Mouse (Mus musculus): ENCODE measurements around the gene Bag6. TPM values are rescaled to one million over a fixed set of nuclear protein-coding genes. Genes with fewer than 3 reads are reported as not detected.
A peak's percentile ranks its signal among the peaks of the same experiment; 100 is the strongest.

Bag6 gene
- polyA plus RNA-seq (2016; fragmentation: Nextera tagmentation; extraction: Ambion mirVana): 29.1 and 35.5 TPM in 2 replicates

DNA sequence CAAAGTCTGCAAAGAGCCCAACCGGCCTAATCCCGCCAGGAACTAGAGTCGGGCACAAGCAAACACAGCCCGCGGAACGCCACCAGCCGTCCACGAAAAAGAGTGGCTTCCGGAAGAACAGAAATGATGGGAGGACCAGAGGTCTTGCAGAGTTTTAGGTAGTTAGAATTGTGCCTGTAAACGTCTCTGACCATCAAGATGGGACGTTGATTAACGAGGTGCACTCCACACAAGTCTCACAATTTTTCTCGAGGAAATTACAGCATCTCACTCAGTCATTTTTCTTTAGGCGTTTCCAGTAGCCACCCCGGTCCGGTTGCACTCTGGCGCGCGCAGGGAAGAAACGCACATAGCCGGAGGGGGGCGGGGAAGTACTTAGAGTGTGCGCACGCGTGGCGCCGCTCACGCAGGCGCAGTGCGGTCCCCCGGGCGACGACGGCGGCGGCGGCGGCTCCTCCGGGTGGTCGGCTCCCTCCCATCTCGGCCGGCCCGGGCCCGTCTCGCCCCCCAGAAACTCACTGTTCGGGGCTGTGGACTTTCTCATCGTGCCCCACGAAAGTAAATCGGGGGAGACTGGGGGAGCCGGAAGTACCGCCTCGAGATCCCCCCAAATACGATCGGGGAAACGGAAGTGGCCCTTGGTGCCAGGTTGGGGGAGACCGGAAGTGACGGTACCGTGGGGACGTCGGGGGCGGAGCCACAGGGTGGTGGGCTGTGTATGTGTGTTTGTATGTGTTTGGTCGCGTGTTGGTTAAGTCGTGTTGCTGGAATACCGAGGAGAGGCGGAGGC is at the start of gene Bag6:
Gene Bag6 (plus strand): TSS at position 378 of the 790 bp plus-strand sequence.
- peak within 1 kb of the TSS; percentile 77 for H3K4me2 ChIP-seq
- WGBS (ENCODE audit: insufficient replicate concordance): under 1% methylated on average over 63 of the region's 66 CpGs
- H3K27ac ChIP-seq: peak within 1 kb of the TSS; percentile 90
- ATAC-seq: peak; percentile 90
- peaks cover 36% of the 10 kb centered on the region for H3K36me3 ChIP-seq
- H3K4me3 ChIP-seq: peak within 1 kb of the TSS; percentile 86
- H3K9ac ChIP-seq: peak within 1 kb of the TSS; percentile 81
- H3K27me3 ChIP-seq (replicated peaks): no peaks in the 10 kb centered on the region
- H3K4me1 ChIP-seq: peaks cover 30% of the 10 kb centered on the region
- no peaks in the 10 kb centered on the region for H3K9me3 ChIP-seq (replicated peaks)

DNA sequence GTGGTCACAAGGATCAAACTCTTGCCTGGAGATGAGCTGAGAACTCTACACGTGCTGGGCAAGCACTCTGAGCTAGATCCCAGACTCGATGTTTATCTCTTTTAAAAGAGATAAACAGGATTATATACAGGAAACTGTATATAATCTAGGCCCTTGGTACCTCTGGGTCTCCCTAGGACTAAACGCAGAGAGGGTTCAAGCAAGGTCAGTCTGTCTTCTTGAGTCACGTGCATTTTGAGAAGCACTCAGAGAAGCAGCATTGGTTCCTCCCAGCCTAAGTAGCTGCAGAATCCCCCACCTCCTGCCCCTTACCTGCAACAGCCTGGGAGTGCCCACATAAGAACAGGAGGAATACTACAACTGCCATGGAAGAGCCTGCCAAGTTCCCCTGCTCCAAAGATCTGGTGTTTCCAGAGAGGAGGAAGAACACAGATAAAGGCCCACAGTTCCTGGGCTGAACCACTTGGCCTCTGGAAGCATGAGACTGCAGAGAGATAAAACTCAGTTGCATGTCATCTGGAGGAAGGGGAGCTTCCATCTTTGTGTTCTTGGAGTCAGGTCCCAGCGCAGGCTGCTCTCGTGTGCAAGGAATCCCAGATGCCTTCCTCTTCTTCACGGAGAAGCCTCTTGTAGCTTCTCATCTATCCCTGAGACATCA is 49.6 kb upstream of the Bag6 start, which contains the start of gene Ly6g6f:
Gene Ly6g6f (minus strand): TSS at position 403 of the 658 bp plus-strand sequence.
- Histone ChIP-seq H3K4me1 (peaks cover 34% of the 10 kb centered on the region), H3K4me3 (no peak within 1 kb of the TSS), H3K27ac (peak within 1 kb of the TSS; percentile 33; the same call in 1 of the 2 replicates), H3K9ac (0 out of 2 replicates have a peak within 1 kb of the TSS, but pooled peaks have one; percentile 13), H3K9me3 (replicated peaks) (no peaks in the 10 kb centered on the region), H3K4me2 (no peak within 1 kb of the TSS), H3K36me3 (no peaks in the 10 kb centered on the region), H3K27me3 (replicated peaks) (0 out of 2 replicates have a peak, but pooled peaks cover 4% of the 10 kb centered on the region)
- ATAC-seq: no peak
- 38% methylated on average over 7 of the region's 7 CpGs for WGBS (ENCODE audit: insufficient replicate concordance)

DNA sequence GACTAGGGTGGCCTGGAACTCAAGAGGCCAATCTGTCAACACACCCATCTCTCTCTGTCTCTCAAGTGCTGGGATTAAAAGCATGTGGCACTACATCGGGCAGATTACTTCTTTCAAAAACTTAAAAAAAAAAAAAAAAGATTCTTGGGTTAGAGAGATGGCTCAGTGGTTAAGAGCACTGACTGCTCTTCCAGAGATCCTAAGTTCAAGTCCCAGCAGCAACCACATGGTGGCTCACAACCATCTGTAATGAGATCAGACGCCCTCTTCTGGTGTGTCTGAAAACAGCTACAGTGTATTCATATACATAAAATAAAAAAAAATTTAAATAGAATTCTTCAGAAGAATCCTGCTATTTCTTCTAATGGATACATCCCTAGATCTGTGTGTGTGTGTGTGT is 46.8 kb upstream of the Bag6 start:
- no peaks in the 10 kb centered on the region for H3K9me3 ChIP-seq (replicated peaks)
- peaks cover 27% of the 10 kb centered on the region for H3K36me3 ChIP-seq
- H3K4me2 ChIP-seq: no peak overlapping the region; the same call in 1 of the 2 replicates
- ATAC-seq: no peak
- no peak overlapping the region for H3K27ac ChIP-seq
- no peak overlapping the region for H3K9ac ChIP-seq
- WGBS (ENCODE audit: insufficient replicate concordance): 45% methylated on average over 2 of the region's 2 CpGs
- H3K27me3 ChIP-seq (replicated peaks): no peaks in the 10 kb centered on the region
- no peak overlapping the region for H3K4me3 ChIP-seq
- H3K4me1 ChIP-seq: peaks cover 48% of the 10 kb centered on the region

DNA sequence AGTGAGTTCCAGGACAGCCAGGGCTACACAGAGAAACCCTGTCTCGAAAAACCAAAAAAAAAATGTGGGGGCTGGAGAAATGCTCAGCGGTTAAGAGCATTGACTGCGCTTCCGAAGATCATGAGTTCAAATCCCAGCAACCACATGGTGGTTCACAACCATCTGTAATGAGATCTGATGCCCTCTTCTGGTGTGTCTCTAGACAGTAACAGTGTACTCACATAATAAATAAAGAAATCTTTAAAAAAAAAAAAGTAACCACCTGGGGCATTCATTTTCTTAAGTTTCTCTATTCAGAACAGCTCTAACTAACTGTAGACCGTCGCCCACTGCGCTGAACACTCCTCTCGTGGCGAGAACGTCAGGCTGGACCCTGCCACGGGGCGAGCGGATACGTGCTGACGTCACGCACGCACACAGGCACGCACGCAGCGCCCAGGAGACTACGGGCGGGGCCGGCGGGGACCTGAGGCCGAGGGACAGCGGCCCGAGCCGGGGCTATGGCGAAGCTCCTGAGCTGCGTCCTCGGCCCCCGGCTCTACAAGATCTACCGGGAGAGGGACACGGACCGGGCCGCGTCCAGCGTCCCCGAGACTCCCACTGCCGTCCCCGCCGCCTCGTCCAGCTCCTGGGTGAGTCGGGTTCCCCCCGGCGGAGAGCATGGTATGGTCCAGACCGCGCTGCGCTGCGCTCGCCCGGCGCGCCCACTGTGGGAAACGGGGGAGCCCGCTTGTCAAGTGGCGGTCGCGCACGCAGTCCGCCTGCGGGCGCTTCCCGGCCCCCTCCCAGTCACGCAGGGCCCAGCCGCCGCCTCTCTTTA is 45.9 kb upstream of the Bag6 start, which contains the start of gene Abhd16a:
Gene Abhd16a (plus strand): TSS at position 439 of the 820 bp plus-strand sequence.
- H3K9me3 ChIP-seq (replicated peaks): no peaks in the 10 kb centered on the region
- WGBS (ENCODE audit: insufficient replicate concordance): 1% methylated on average over 61 of the region's 67 CpGs
- peak; percentile 97 for ATAC-seq
- peaks cover 48% of the 10 kb centered on the region for H3K4me1 ChIP-seq
- H3K27ac ChIP-seq: peak within 1 kb of the TSS; percentile 95
- H3K9ac ChIP-seq: peak within 1 kb of the TSS; percentile 86
- no peaks in the 10 kb centered on the region for H3K27me3 ChIP-seq (replicated peaks)
- peak within 1 kb of the TSS; percentile 78 for H3K4me2 ChIP-seq
- peaks cover 35% of the 10 kb centered on the region for H3K36me3 ChIP-seq
- H3K4me3 ChIP-seq: peak within 1 kb of the TSS; percentile 72

DNA sequence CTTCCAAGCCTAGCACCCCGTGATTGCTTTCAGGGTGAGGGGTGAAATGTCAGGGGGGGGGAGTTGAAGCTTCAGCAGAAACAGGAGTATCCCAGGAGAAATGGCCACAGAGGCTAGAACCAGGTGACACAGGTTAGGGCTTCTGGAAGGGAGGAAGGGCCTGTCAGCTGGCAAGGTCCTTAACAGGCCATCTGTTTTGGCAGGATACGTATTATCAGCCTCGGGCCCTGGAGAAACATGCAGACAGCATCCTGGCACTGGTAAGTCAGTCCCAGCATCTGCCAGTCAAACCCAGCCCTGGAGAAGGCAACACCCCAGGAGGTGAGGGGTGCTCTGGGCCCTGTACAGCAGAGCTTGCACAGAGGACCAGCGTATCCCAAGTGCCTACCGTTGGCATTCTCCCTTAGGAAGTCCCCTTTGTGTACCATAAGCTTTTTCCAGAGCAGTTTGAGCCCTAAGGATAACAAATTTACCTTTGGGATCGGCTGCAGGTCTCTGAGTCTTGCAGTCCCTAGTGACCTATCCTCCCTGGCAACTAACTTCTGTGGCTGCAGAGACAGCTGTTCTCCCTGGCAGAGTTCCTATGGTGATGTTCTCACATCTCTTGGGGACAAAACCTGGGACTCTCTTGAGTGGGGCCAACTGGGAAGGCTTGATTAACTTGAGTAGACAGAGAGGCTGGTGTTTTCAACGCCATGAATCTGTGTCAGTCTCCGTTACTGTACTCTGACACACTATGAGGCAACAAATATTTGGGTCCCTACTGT is 44.6 kb upstream of the Bag6 start:
- peak overlapping the region; percentile 86 for H3K9ac ChIP-seq
- no peaks in the 10 kb centered on the region for H3K27me3 ChIP-seq (replicated peaks)
- peaks cover 49% of the 10 kb centered on the region for H3K36me3 ChIP-seq
- peak overlapping the region; percentile 95 for H3K27ac ChIP-seq
- peak overlapping the region; percentile 72 for H3K4me3 ChIP-seq
- peaks cover 41% of the 10 kb centered on the region for H3K4me1 ChIP-seq
- H3K9me3 ChIP-seq (replicated peaks): no peaks in the 10 kb centered on the region
- 57% methylated on average over 8 of the region's 8 CpGs for WGBS (ENCODE audit: insufficient replicate concordance)
- ATAC-seq: peak; percentile 62
- peak overlapping the region; percentile 78 for H3K4me2 ChIP-seq

DNA sequence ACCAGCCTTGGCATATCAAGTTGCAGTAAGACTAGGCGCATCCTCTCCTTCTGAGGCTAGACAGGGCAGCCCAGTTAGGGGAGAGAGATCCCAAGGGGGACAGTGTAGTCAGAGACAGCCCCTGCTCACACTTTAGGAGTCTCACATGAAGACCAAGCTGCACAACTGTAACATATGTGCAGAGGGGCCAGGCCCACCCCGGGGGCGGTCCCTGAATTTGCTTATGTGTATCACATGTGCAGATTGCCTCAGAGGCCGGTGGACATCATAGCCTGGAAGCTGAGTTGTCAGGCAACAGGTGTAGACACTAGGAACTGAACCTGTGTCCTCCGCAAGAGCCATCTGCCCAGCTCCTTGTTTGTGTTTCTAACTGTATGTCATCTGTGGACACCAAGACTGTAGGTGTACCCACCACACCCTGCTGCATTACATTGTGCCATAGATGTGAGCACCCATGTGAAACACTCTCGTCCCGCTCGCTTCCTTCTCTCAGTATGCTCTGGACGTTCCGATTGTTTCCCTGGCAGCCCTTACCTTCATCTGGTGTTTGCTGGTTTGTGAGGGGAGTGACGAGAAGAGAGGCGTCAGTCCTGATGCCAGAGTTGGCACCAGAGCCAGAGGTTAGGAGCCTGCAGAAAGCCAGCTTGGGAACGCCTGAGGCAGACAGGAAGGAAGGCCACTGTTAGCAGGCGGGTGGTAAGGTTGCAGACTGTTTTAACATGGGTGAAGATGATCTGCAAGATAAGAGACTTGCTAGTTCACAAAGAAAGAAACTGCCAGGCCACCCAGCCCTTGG is 42.4 kb upstream of the Bag6 start:
- peak overlapping the region; percentile 6; the same call in 1 of the 2 replicates for H3K9ac ChIP-seq
- H3K4me1 ChIP-seq: peaks cover 36% of the 10 kb centered on the region
- no peak for ATAC-seq
- no peak overlapping the region for H3K4me3 ChIP-seq
- H3K4me2 ChIP-seq: no peak overlapping the region
- H3K27ac ChIP-seq: 0 out of 2 replicates have a peak overlapping the region, but pooled peaks have one; percentile 53
- no peaks in the 10 kb centered on the region for H3K9me3 ChIP-seq (replicated peaks)
- H3K36me3 ChIP-seq: peaks cover 71% of the 10 kb centered on the region
- WGBS (ENCODE audit: insufficient replicate concordance): 85% methylated on average over 14 of the region's 14 CpGs
- no peaks in the 10 kb centered on the region for H3K27me3 ChIP-seq (replicated peaks)

DNA sequence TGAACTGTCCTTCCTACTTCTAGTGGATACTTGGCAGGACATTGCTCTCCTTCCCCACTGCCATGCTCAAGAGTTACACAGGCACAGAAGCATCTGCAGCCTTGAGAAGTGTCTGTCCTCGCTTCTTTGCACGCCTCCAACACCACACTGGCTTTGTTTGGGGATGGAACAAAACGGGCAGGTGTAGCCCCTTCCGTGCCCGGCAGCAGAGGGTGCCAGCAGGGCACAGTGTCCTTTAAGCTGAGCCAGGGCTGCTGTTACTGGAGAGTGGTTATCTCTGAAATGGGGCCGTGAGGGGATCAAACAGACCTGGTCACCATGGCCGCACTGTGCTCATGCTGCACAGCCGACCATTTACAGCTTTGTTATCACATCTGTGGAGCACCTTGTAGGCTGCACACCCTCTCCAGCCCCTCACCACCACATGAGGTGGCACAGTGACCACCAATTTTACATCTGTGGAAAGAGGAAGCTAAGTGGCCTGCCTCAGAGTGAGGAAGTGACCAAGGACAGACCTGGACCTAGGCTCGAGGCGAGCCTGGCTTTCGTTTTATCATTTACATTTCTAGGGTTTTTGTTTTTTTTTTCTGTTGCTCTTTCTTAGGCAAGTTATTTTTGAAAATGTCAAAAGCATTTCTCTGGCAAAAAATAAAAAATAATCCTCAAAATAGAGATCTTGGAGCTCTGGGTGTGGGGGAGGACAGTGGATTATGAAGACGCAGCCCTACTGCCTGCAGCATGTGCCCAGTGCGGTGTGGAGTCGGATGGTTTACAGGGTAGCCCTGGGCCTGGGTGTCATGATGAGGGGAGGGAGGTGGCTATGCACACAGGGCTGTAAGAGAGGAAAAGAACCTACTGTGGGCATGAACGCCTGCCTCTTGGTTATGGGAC is 40.3 kb upstream of the Bag6 start:
- 0 out of 2 replicates have a peak overlapping the region, but pooled peaks have one; percentile 42 for H3K27ac ChIP-seq
- peaks cover 92% of the 10 kb centered on the region for H3K36me3 ChIP-seq

DNA sequence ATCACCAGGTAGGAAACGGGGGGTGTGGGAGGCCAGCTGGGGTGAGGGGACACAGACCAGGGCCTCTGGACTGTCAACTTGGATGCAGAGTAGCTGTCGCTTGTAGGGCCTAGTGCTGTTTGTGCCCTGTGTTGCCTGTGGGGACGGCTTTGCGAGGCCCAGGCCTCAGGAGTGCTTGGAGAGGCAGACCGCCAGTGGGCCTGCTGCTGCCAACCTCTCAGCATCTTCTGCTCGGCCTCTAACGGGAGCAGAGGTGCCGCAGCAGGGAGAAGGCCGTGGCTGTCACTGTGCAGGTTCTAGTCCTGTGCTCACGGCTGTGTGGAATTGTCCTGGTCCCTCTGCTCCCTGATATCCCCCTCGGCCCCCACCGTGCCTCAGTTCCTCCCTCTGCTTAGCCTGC is 38.4 kb upstream of the Bag6 start:
- H3K9me3 ChIP-seq (replicated peaks): no peaks in the 10 kb centered on the region
- no peaks in the 10 kb centered on the region for H3K27me3 ChIP-seq (replicated peaks)
- no peak overlapping the region for H3K4me3 ChIP-seq
- peaks cover 100% of the 10 kb centered on the region for H3K36me3 ChIP-seq
- ATAC-seq: no peak
- no peak overlapping the region for H3K4me2 ChIP-seq
- H3K4me1 ChIP-seq: peaks cover 31% of the 10 kb centered on the region
- no peak overlapping the region for H3K27ac ChIP-seq
- WGBS (ENCODE audit: insufficient replicate concordance): 89% methylated on average over 12 of the region's 12 CpGs
- no peak overlapping the region for H3K9ac ChIP-seq

More for the DNA sequence above, 40.3 kb upstream of the Bag6 start:
- 75% methylated on average over 15 of the region's 15 CpGs for WGBS (ENCODE audit: insufficient replicate concordance)
- no peak for ATAC-seq
- Histone ChIP-seq H3K27me3 (replicated peaks) (no peaks in the 10 kb centered on the region), H3K4me3 (no peak overlapping the region), H3K9ac (no peak overlapping the region), H3K9me3 (replicated peaks) (no peaks in the 10 kb centered on the region), H3K4me1 (peaks cover 38% of the 10 kb centered on the region), H3K4me2 (no peak overlapping the region)

DNA sequence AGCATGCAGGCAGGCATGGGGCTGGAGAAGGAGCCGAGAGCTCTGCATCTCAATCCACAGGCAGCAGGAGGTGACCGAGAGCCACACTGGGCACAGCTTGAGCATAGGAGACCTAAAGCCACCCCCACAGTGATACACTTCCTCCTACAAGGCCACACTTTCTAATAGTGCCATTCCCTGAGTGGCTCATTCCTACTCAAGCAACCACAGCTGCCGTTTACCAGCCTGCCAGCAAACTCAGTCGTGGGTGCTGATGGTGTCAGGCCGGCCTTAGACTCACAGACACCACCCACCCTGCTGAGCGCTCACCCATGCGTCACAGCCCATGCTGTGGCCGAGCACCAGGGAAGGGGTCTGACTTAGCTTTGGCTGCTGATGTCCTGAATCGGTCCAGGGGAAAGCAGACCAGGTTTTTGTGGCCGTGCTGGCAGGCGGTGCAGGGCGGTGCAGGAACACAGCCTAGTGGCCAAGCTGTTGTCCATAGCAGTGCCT is 37.8 kb upstream of the Bag6 start:
- Histone ChIP-seq H3K36me3 (peaks cover 100% of the 10 kb centered on the region), H3K27me3 (replicated peaks) (no peaks in the 10 kb centered on the region), H3K4me1 (peaks cover 28% of the 10 kb centered on the region), H3K9ac (no peak overlapping the region), H3K27ac (no peak overlapping the region), H3K4me3 (no peak overlapping the region), H3K4me2 (no peak overlapping the region), H3K9me3 (replicated peaks) (no peaks in the 10 kb centered on the region)
- WGBS (ENCODE audit: insufficient replicate concordance): 86% methylated on average over 12 of the region's 12 CpGs
- ATAC-seq: no peak

Data from liver, embryonic 12.5 days (tissue).